Mouse (Mus musculus): ENCODE measurements around the gene Slc43a1. TPM values are rescaled to one million over a fixed set of nuclear protein-coding genes. Genes with fewer than 3 reads are reported as not detected.
"Not testable (repeated sequence)": the region's sequence is repeated elsewhere in the genome, so short reads cannot be mapped to it uniquely, and the experiment has no call there.

The Slc43a1 gene
- polyA plus RNA-seq, 1 experiment from 2014 or later, result 1.2 TPM

DNA sequence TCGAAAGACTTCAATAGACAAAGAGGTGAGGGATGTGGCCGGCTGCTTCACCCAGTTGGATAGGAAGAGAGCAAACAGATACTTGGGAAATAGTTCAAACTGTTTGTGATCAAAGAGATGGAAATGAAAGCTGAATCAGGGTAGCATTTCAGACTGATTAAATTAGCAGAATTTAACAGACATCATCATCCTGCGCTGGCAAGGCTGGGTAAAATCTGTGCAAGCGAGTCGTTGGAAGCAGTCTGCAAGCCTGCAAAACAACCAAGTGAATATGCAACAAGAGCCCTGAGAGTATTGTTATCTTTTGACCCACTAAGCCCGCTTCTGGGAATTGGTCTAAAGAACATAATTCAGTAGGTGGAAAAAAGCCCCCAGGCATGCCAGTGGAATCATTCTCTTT lies 54.7 kb downstream of the Slc43a1 start:
- peaks cover 23% of the 10 kb centered on the region for H3K4me1 ChIP-seq
- WGBS, result 37% methylated on average over 6 of the region's 6 CpGs
- no peaks in the 10 kb centered on the region for H3K9me3 ChIP-seq
- ATAC-seq (replicated peaks), result no peak
- no peaks in the 10 kb centered on the region for H3K36me3 ChIP-seq (replicated peaks)
- H3K27me3 ChIP-seq (replicated peaks), result peaks cover 14% of the 10 kb centered on the region
- no peak overlapping the region for H3K4me3 ChIP-seq
- no peak overlapping the region for H3K9ac ChIP-seq
- peak overlapping the region; percentile 4; the same call in 1 of the 2 replicates for H3K4me2 ChIP-seq
- H3K27ac ChIP-seq, result no peak overlapping the region

DNA sequence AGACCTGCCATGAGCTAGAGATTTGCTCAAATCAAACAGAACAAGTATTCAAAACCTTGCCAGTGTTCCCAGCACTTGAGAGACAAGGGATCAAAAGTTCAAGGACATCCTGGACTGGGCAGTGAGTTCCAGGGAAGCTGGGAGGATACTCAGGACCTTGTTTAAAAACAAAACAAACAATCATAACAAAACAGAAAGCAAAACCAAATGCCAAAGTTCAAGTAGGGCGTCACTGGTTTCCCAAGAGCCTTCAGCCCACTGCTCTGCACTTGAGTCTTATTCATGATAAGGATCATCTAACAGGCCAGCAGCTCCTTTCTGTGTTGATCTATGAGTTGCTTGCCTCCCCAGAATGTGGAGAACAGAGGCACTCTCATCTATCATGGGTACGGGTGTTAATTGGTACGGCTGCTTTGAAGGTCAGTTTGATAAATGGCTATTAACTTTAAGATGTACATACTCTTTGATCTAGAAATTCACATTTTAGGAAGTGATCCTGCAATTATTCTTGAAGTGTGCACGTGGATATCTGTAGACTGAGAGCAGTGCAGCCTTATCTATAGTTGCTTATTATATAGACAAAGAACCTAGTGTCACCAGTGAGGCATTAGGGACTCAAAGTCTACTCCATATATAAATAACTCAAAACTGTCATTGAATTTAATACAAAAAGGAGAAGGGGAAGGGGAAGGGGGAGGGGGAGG lies 57.0 kb downstream of the Slc43a1 start:
- H3K9ac ChIP-seq, result no peak overlapping the region
- H3K36me3 ChIP-seq (replicated peaks), result no peaks in the 10 kb centered on the region
- WGBS, result 77% methylated on average over 4 of the region's 4 CpGs
- no peak overlapping the region for H3K27ac ChIP-seq
- peaks cover 5% of the 10 kb centered on the region; the same call in 1 of the 2 replicates for H3K27me3 ChIP-seq (replicated peaks)
- H3K4me2 ChIP-seq, result no peak overlapping the region
- H3K4me3 ChIP-seq, result no peak overlapping the region
- peaks cover 9% of the 10 kb centered on the region; the same call in 1 of the 2 replicates for H3K4me1 ChIP-seq
- ATAC-seq (replicated peaks), result no peak
- no peaks in the 10 kb centered on the region for H3K9me3 ChIP-seq

DNA sequence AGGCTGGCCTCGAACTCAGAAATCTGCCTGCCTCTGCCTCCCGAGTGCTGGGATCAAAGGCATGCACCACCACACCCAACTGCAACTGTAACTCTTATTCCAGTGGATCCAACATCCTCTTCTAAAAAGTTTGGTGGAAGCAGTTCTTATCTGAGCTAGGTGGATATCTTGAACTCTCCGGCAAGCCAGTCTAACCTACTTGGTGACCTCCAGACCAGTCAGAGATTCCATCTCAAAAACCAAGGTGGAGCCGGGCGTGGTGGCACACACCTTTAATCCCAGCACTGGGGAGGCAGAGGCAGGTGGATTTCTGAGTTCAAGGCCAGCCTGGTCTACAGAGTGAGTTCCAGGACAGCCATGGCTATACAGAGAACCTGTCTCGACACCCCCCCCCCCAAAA lies 58.0 kb downstream of the Slc43a1 start:
- WGBS, result 92% methylated on average over 6 of the region's 6 CpGs
- not testable (repeated sequence) for ATAC-seq (replicated peaks); H3K9me3 ChIP-seq; H3K27me3 ChIP-seq (replicated peaks); H3K4me3 ChIP-seq; H3K36me3 ChIP-seq (replicated peaks); H3K4me1 ChIP-seq; H3K9ac ChIP-seq; H3K4me2 ChIP-seq; H3K27ac ChIP-seq

DNA sequence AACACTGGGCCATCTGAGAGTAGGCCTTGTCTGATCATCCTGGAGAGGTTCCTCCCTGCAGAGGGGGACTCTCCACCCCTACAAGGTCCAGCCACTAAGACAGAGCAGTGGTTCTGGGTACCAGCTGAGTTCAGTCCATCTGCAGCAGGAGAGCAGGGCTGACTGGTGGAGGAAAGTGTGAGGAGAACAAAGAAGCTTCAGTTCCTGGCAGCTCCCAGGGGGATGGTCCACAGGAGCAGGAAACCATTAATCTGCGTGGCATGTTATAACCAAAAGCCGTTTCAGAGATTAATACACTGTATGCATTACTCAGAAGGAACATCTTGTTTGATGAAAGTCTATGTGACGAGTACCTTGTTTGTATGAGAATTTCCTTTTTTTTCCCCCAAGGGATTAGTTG lies 74.1 kb downstream of the Slc43a1 start:
- no peak for ATAC-seq (replicated peaks)
- WGBS, result 65% methylated on average over 3 of the region's 3 CpGs

More for the DNA sequence above, 74.1 kb downstream of the Slc43a1 start:
- no peaks in the 10 kb centered on the region for H3K36me3 ChIP-seq (replicated peaks)
- H3K4me3 ChIP-seq, result no peak overlapping the region
- H3K4me2 ChIP-seq, result no peak overlapping the region
- H3K9me3 ChIP-seq, result no peaks in the 10 kb centered on the region
- H3K4me1 ChIP-seq, result no peaks in the 10 kb centered on the region
- H3K9ac ChIP-seq, result no peak overlapping the region
- H3K27me3 ChIP-seq (replicated peaks), result no peaks in the 10 kb centered on the region
- H3K27ac ChIP-seq, result no peak overlapping the region

Other genes with a start within 250 kb of the Slc43a1 start
- 31.3 and 34.2 TPM in 2 replicates for gene Ctnnd1, start 188.1 kb upstream of the Slc43a1 start, polyA plus RNA-seq (2015; fragmentation: Nextera tagmentation; extraction: Ambion mirVana)
- gene Btbd18, start 179.8 kb upstream of the Slc43a1 start, polyA plus RNA-seq (2015; fragmentation: Nextera tagmentation; extraction: Ambion mirVana), result 0.14 and 0.19 TPM in 2 replicates
- gene Selenoh, start 168.1 kb upstream of the Slc43a1 start, polyA plus RNA-seq (2015; fragmentation: Nextera tagmentation; extraction: Ambion mirVana), result 168 and 174 TPM in 2 replicates
- gene Gm28635, start 160.8 kb upstream of the Slc43a1 start, polyA plus RNA-seq (2015; fragmentation: Nextera tagmentation; extraction: Ambion mirVana), result not detected in 2 replicates
- 49.5 and 50.1 TPM in 2 replicates for gene Med19, start 160.4 kb upstream of the Slc43a1 start, polyA plus RNA-seq (2015; fragmentation: Nextera tagmentation; extraction: Ambion mirVana)
- 271 and 279 TPM in 2 replicates for gene Tmx2, start 159.7 kb upstream of the Slc43a1 start, polyA plus RNA-seq (2015; fragmentation: Nextera tagmentation; extraction: Ambion mirVana)
- gene Zdhhc5, start 123.7 kb upstream of the Slc43a1 start, polyA plus RNA-seq (2015; fragmentation: Nextera tagmentation; extraction: Ambion mirVana), result 19.0 and 19.9 TPM in 2 replicates
- 24.4 and 25.2 TPM in 2 replicates for gene Clp1, start 111.5 kb upstream of the Slc43a1 start, polyA plus RNA-seq (2015; fragmentation: Nextera tagmentation; extraction: Ambion mirVana)
- 27.5 and 28.0 TPM in 2 replicates for gene Ypel4, start 104.8 kb upstream of the Slc43a1 start, polyA plus RNA-seq (2015; fragmentation: Nextera tagmentation; extraction: Ambion mirVana)
- 3.6 and 4.6 TPM in 2 replicates for gene Gm19426, start 95.2 kb upstream of the Slc43a1 start, polyA plus RNA-seq (2015; fragmentation: Nextera tagmentation; extraction: Ambion mirVana)
- 32.9 and 37.0 TPM in 2 replicates for gene Serping1, start 63.4 kb upstream of the Slc43a1 start, polyA plus RNA-seq (2015; fragmentation: Nextera tagmentation; extraction: Ambion mirVana)
- 21.6 and 25.7 TPM in 2 replicates for gene Ube2l6, start 40.0 kb upstream of the Slc43a1 start, polyA plus RNA-seq (2015; fragmentation: Nextera tagmentation; extraction: Ambion mirVana)
- not detected in 2 replicates for gene Smtnl1, start 16.2 kb upstream of the Slc43a1 start, polyA plus RNA-seq (2015; fragmentation: Nextera tagmentation; extraction: Ambion mirVana)
- gene Timm10, start 11.9 kb upstream of the Slc43a1 start, polyA plus RNA-seq (2015; fragmentation: Nextera tagmentation; extraction: Ambion mirVana), result 70.1 and 82.8 TPM in 2 replicates
- gene Rtn4rl2, start 47.9 kb downstream of the Slc43a1 start, polyA plus RNA-seq (2015; fragmentation: Nextera tagmentation; extraction: Ambion mirVana), result 4.9 and 6.0 TPM in 2 replicates
- gene Slc43a3, start 97.7 kb downstream of the Slc43a1 start, polyA plus RNA-seq (2015; fragmentation: Nextera tagmentation; extraction: Ambion mirVana), result 3.8 and 5.6 TPM in 2 replicates
- 0.35 and 0.42 TPM in 2 replicates for gene Prg2, start 141.6 kb downstream of the Slc43a1 start, polyA plus RNA-seq (2015; fragmentation: Nextera tagmentation; extraction: Ambion mirVana)
- gene Prg3, start 149.4 kb downstream of the Slc43a1 start, polyA plus RNA-seq (2015; fragmentation: Nextera tagmentation; extraction: Ambion mirVana), result not detected in 2 replicates
- 180 and 191 TPM in 2 replicates for gene Ssrp1, start 198.4 kb downstream of the Slc43a1 start, polyA plus RNA-seq (2015; fragmentation: Nextera tagmentation; extraction: Ambion mirVana)
- gene P2rx3, start 198.6 kb downstream of the Slc43a1 start, polyA plus RNA-seq (2015; fragmentation: Nextera tagmentation; extraction: Ambion mirVana), result 2.2 and 2.9 TPM in 2 replicates
- 24.3 and 25.3 TPM in 2 replicates for gene Tnks1bp1, start 209.2 kb downstream of the Slc43a1 start, polyA plus RNA-seq (2015; fragmentation: Nextera tagmentation; extraction: Ambion mirVana)

Data from midbrain, embryonic 15.5 days (tissue).